Mouse (Mus musculus): ENCODE data around the gene Rfx8.

DNA sequence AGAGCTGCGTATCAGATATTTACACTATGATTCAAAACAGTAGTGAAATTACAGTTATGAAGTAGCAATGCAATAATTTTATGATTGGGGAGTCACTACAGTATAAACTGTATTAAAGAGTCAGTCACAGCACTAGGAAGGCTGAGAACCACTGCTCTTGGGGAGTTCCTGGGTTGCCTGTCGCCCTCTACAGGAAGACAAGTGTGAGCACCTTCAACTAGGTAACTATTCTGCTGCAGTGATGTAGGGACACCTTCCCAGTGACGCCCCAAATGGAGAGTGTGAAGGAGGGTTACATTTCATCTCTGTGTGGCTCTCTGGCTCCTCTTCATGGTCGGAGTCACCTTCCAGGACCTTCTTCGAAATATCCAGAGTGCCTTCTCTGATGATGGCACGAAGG lies 40.3 kb downstream of the Rfx8 start:
- no peak for TF ChIP-seq EP300 (IDR thresholded peaks at IDR 0.05)
- TF ChIP-seq CTCF (IDR thresholded peaks at IDR 0.05): peak; percentile 56

Data from lung, postnatal 0 days (tissue).